Mouse (Mus musculus): ENCODE measurements around the gene Apom.

- TF ChIP-seq CTCF (IDR thresholded peaks at IDR 0.05; ENCODE audit: low read depth), result no peak
- no peak for TF ChIP-seq EP300 (IDR thresholded peaks at IDR 0.05; ENCODE audit: low read depth)
Measured at GRCm38 (mm10) chr17:35104079-35104478, 27.8 kb downstream of the Apom start.
